Mouse (Mus musculus): ENCODE data around the gene Olfr95.

- TF ChIP-seq MAX (IDR thresholded peaks at IDR 0.05) = no peak
- no peak for TF ChIP-seq CTCF (IDR thresholded peaks at IDR 0.05; ENCODE audit: control insufficient read depth, insufficient read depth, insufficient read length)
- no peak for TF ChIP-seq USF1 (IDR thresholded peaks at IDR 0.05; ENCODE audit: low read depth)
- no peak for TF ChIP-seq MYOD1 (IDR thresholded peaks at IDR 0.05; ENCODE audit: control insufficient read depth, insufficient read length, low read depth)
- no peak for TF ChIP-seq MYOG (IDR thresholded peaks at IDR 0.05; ENCODE audit: control insufficient read depth, extremely low read depth, insufficient read length)
- no peak for TF ChIP-seq CEBPB (IDR thresholded peaks at IDR 0.05; ENCODE audit: low read depth)
Observed at GRCm38 (mm10) chr17:37200894-37201293, 12.0 kb downstream of the Olfr95 start, which contains the start of gene Olfr94.
